Mouse (Mus musculus) cerebellum, adult 2 months (tissue): Measurements from ENCODE around the gene Stx5a. TPM values are rescaled to one million over a fixed set of nuclear protein-coding genes. Genes with fewer than 3 reads are reported as not detected.

Experiments
- DNase-seq, 2 experiments: peaks; one replicate each; pipeline ENCODE4 v3.0.0; 2021
- H3K27ac ChIP-seq: fragments of 200-500 bp; 2 replicates; pipeline ENCODE4 v1.5.1; 2012; ENCODE audit warnings: low read length, control low read depth, inconsistent platforms; ENCODE audit not compliant: insufficient read depth
- H3K27me3 ChIP-seq: fragments of 200-500 bp; 2 replicates; pipeline ENCODE4 v1.6.1; 2012; ENCODE audit warnings: inconsistent platforms, mild to moderate bottlenecking, low read length, moderate library complexity; ENCODE audit not compliant: control insufficient read depth, insufficient read depth
- H3K4me1 ChIP-seq: fragments of 200-500 bp; 2 replicates; pipeline ENCODE4 v1.6.1; 2011; ENCODE audit warnings: low read length; ENCODE audit not compliant: control insufficient read depth, insufficient read depth
- H3K4me3 ChIP-seq: fragments of 200-500 bp; replicated peaks from 2 replicates; pipeline ENCODE3; 2011; ENCODE audit warnings: mild to moderate bottlenecking, low read depth, low read length, control low read depth; ENCODE audit not compliant: insufficient read depth
- CTCF ChIP-seq: fragments of 200-500 bp; IDR thresholded peaks from 2 replicates; pipeline ENCODE4 v1.5.1; 2011; ENCODE audit warnings: low read depth, mild to moderate bottlenecking, control low read depth, low read length, moderate library complexity, borderline replicate concordance; ENCODE audit not compliant: insufficient read depth
- POLR2A ChIP-seq: fragments of 200-500 bp; IDR thresholded peaks from 2 replicates; pipeline ENCODE4 v1.6.1; 2011; ENCODE audit warnings: low read length, control low read depth, borderline replicate concordance; ENCODE audit not compliant: insufficient read depth
- WGBS: fragments of 180-500 bp; shearing (Covaris S2); methylation state at CpG from one replicate; pipeline ENCODE4 v1.1.7; 2018; 5-methylcytosine and 5-hydroxymethylcytosine counted together
- polyA plus RNA-seq: library from polyadenylated mRNA; depleted of rRNA; stranded (reverse); fragments of >200 nt; gene quantifications from 2 replicates; pipeline ENCODE4 v1.2.3, GENCODE M21; 2012

Stx5a gene
- polyA plus RNA-seq, 1 experiment, result 116 TPM

DNA sequence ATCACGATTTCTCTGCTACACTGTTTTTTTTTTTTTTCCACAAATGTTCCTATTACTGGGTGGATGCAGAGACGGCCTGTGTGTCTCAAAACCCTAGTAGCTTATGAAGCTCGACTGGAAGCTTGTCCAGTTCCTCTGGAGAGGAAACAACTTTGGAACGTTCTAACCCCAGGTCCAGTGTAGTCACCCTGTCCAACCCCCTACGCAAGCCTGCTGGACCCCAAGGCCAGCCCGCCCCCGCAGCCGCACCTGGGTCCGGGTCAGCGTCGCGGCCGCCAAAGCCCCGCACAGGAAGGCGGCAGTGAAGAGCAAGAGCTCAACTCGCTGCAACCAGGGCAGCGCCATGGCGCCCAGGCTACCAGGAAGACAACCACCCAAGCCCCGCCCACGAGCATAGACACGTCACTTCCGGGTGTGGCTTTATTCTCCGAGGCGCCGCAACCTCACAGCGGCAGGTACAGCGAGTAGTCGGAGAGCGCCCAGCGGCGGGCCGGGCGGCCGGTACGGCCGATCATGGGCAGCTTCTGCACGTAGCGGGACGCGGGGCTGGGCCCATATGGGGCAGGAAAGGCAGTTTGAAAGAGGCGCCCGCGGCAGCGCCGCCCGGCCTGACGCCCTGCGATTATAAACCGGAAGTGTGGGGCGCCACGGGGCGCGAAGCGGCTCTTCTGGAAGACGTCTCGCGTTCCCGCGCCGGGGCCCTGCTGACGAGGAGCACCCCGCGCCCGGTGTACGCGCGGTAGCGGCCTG lies 33.0 kb downstream of the Stx5a start, which contains the start of gene Tmem179b:
TSS of gene Tmem179b (minus strand) at position 382 of the 750 bp plus-strand sequence.
- peak within 1 kb of the TSS; percentile 93 for H3K27ac ChIP-seq
- no peak for TF ChIP-seq CTCF
- TF ChIP-seq POLR2A, result peak; percentile 95
- no peaks in the 10 kb centered on the region for H3K27me3 ChIP-seq
- H3K4me3 ChIP-seq, result peak within 1 kb of the TSS; percentile 94
- peaks cover 4% of the 10 kb centered on the region for H3K4me1 ChIP-seq
- WGBS, result under 1% methylated on average over 68 of the region's 68 CpGs
- peak; percentile 96 to 98 for DNase-seq

DNA sequence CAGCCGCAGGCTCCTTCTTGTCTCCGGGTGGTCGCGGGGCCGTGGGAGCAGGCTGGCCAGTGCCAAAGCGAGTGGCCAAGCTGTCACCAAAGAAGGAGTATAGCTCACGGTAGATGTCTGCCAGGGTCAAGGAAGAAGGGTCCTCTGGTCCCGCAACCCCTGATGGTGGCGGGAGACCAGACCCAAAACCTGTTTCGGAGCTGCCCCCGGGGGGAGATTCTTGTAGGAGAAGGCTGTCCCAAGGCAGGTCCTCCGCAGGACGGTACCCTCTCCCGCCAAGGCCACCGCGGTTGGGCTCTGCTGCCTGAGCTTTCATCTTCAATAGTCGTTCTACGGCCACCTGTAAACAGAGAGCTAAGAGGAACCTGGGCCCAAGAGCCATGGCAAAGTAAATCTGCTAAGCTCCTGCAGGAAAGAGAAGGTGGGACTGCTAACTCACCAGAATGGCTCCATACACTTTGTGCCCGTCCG lies 33.8 kb downstream of the Stx5a start:
- Histone ChIP-seq H3K27ac (peak overlapping the region; percentile 93), H3K4me1 (peaks cover 4% of the 10 kb centered on the region), H3K4me3 (peak overlapping the region; percentile 94), H3K27me3 (no peaks in the 10 kb centered on the region)
- DNase-seq, result no peak
- TF ChIP-seq CTCF (no peak), POLR2A (no peak)
- 2% methylated on average over 20 of the region's 20 CpGs for WGBS

DNA sequence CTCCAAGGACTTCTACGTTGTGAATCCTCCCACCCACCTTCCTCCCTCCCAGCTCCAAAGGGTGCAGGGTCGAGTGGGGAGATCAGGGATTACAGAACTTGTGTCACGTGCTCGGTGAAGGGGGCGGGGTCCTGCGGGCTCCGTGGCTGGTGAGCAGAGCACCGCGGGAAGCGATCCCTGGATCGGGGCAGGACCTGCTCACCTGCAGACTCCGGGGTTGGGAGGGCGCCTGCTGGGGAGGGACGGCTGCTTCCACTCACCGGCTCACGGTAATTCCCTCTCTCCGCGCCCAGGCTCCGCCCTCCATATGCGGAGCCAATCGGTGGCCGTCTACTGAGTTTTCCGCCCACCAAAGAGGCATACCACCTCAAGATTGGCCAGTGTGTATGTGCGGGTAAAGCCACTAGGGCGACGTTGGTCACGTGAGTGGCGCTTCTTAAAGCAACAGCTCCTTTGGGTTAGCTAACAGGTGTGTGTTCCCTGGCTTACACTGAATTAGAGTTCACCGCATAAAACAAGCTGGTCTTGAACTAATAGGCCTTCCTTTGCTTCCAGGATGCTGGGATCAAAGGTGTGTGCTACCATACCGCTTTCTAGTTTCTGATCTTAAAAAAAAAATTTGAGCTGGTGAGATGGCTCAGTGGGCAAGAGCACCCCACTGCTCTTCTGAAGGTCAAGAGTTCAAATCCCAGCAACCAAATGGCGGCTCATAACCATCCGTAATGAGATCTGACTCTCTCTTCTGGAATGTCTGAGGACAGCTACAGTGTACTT lies 45.0 kb downstream of the Stx5a start, which contains the start of gene Taf6l:
TSS of gene Taf6l (minus strand) at position 410 of the 774 bp plus-strand sequence.
- H3K27me3 ChIP-seq, result no peaks in the 10 kb centered on the region
- H3K4me3 ChIP-seq, result peak within 1 kb of the TSS; percentile 91
- WGBS, result under 1% methylated on average over 32 of the region's 32 CpGs
- TF ChIP-seq CTCF (no peak; the same call in 1 of the 2 replicates), POLR2A (peak; percentile 45; the same call in 1 of the 2 replicates)
- H3K4me1 ChIP-seq, result peaks cover 3% of the 10 kb centered on the region; the same call in 1 of the 2 replicates
- no peak within 1 kb of the TSS for H3K27ac ChIP-seq
- peak; percentile 90 to 95 for DNase-seq

DNA sequence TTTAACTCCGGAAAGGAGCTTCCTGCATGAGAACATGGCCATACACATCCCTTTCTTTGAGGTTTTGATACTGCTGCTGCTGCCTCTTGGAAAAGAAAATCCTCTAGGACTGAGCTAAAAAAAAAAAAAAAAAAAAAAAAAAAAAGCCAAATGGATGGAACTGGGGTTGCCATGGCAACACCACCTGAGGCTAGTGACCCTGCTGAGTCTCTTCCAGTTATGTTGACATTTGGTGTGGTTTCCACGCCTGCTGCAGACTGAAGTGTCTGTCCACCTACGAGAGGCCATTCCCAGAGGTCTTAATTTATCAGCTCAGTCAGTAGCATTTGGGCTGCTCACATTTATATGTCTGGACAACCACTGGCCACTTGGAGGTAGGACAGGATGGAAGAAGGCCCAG lies 47.3 kb downstream of the Stx5a start:
- Histone ChIP-seq H3K4me1 (peaks cover 3% of the 10 kb centered on the region; the same call in 1 of the 2 replicates), H3K27ac (0 out of 2 replicates have a peak overlapping the region, but pooled peaks have one; percentile 12), H3K27me3 (no peaks in the 10 kb centered on the region), H3K4me3 (no peak overlapping the region)
- WGBS, result 17% methylated on average over 3 of the region's 3 CpGs
- TF ChIP-seq POLR2A (no peak), CTCF (no peak)
- DNase-seq, result peak; percentile 49 to 64

DNA sequence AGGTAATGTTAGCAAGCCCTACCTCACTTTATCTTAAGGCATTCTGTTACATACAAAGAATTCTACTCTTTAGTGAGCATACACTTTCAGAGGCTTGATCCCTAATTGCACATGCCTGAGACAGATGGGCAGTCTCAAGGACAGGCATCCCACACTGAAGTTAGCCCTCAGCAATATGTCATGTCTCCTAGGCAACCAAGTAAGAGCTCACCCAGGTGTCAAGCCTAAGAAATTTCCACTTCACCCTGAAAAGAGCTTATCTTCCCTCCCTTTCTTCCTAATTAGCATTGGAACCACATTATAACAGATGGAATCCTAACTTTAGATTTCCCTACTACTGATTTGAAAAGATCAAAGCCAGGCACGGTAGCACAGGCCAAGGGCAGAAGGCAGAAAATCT lies 48.0 kb downstream of the Stx5a start:
- no peak overlapping the region for H3K4me3 ChIP-seq
- H3K27ac ChIP-seq, result peak overlapping the region; percentile 12; the same call in 1 of the 2 replicates
- 18% methylated on average over 1 of the region's 1 CpGs for WGBS
- no peaks in the 10 kb centered on the region for H3K27me3 ChIP-seq
- peaks cover 3% of the 10 kb centered on the region; the same call in 1 of the 2 replicates for H3K4me1 ChIP-seq
- peak in 1 of 2 experiments; percentile 38 for DNase-seq
- TF ChIP-seq CTCF (no peak), POLR2A (no peak)

DNA sequence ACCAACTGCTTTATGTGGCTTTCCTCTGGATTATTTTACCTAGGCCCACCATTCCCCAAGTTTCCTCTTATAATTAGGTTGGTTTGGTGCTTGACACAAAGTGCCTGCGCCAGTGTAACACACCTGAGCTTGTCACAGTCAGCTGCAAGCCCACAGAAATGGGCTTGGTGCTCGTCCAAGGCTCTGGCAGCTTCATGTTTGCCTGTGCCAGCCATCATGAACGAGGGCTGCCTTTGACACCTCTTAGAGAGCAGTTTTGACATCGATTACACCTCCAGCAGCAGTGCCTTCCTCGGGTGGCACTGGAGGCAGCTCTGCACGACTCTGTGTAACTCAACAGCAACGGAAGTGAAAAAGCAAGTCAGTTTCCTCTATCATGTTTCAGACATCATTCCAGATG lies 49.0 kb downstream of the Stx5a start:
- Histone ChIP-seq H3K4me1 (peaks cover 3% of the 10 kb centered on the region; the same call in 1 of the 2 replicates), H3K4me3 (no peak overlapping the region), H3K27ac (no peak overlapping the region), H3K27me3 (no peaks in the 10 kb centered on the region)
- DNase-seq, result no peak
- TF ChIP-seq POLR2A, result no peak
- no peak for TF ChIP-seq CTCF
- WGBS, result 48% methylated on average over 7 of the region's 7 CpGs

DNA sequence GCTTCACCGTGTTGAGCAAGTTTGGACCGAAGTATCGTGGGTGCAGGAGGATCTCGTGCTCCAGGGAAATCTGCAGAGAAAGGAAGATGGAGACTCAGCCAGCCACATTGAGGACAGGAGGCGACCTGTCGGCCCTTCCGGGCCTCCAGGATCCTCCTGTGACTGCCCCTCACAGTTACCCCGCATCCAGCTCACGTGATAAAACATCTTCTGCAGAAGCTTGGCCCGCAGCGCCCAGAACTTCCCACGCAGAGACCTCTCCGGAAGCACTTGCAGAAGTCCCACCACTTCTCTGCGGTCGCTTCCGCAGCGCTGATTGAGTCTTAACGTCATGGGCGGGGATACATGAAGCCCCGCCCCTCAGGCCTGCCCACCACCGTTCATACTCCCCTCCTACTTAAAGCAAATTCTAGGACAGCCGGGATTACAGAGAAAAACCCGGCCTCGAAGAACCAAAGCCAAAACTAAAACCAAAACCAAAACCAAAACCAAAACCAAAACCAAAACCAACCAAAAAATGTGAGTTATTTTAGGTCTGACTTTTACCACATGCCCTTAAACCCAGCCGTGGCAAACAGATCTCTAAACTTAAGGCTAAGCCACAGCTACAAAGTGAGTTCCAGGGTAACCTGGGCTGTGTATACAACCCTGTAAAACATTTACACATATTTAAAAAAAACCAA lies 57.2 kb downstream of the Stx5a start, which contains the start of gene Polr2g:
TSS of gene Polr2g (minus strand) at position 314 of the 683 bp plus-strand sequence.
- no peaks in the 10 kb centered on the region; the same call in 1 of the 2 replicates for H3K4me1 ChIP-seq
- H3K4me3 ChIP-seq, result peak within 1 kb of the TSS; percentile 97
- H3K27me3 ChIP-seq, result no peaks in the 10 kb centered on the region
- peak; percentile 86 to 90 for DNase-seq
- WGBS, result under 1% methylated on average over 25 of the region's 25 CpGs
- TF ChIP-seq POLR2A, result peak; percentile 76; the same call in 1 of the 2 replicates
- no peak for TF ChIP-seq CTCF
- H3K27ac ChIP-seq, result peak within 1 kb of the TSS; percentile 51; the same call in 1 of the 2 replicates
